Mouse (Mus musculus) embryonic facial prominence, embryonic 12.5 days (tissue): ENCODE results near the gene Eif1ax. TPM values are rescaled to one million over a fixed set of nuclear protein-coding genes. Genes with fewer than 3 reads are reported as not detected.

Experiments used
- polyA plus RNA-seq: library from polyadenylated mRNA; unstranded; fragments of >200 nt; fragmentation: Nextera tagmentation; extraction: Ambion mirVana; gene quantifications from 2 replicates; pipeline ENCODE4 v1.2.1, GENCODE M21; 2016

Eif1ax gene
- polyA plus RNA-seq, 1 experiment from 2014 or later = 137 TPM

Other genes starting within 250 kb of the Eif1ax start
- 5.7 and 6.4 TPM in 2 replicates for gene Rps6ka3, start 161.9 kb upstream of the Eif1ax start, polyA plus RNA-seq
- gene Map7d2, start 42.4 kb downstream of the Eif1ax start, polyA plus RNA-seq = 5.9 and 6.7 TPM in 2 replicates
- 25.8 and 27.0 TPM in 2 replicates for gene Bclaf3, start 154.5 kb downstream of the Eif1ax start, polyA plus RNA-seq